Mouse (Mus musculus): Measurements from ENCODE around the gene Fcna. TPM values are rescaled to one million over a fixed set of nuclear protein-coding genes. Genes with fewer than 3 reads are reported as not detected.

Fcna gene
- polyA plus RNA-seq, 1 experiment from 2014 or later, result 3.8 TPM

DNA sequence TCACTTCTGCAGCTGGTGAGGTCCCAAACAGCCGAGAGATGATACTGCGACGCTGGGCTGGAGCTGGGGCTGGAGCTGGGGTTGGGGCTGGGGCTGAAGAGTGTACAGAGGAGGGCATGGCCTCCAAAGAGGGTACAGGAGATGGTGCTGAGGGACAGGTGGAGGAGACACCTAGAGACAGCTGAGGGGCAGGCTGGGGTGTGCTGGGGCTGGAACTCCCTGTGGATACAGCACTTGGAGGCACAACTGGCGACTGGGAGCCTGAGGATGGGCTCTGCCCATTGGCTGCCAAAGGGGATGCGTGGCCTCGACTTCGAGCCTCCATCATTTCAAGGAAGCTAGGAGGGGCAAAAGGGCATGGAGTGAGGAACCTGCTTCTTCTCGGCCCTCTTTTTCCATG lies 40.5 kb downstream of the Fcna start:
- no peak overlapping the region for H3K9ac ChIP-seq (ENCODE audit: low read length)
- H3K9me3 ChIP-seq (ENCODE audit: control insufficient read depth, low read length), result no peaks in the 10 kb centered on the region
- peaks cover 16% of the 10 kb centered on the region for H3K36me3 ChIP-seq (ENCODE audit: control insufficient read depth, insufficient read depth, low read length)
- WGBS, result 94% methylated on average over 8 of the region's 8 CpGs
- no peak overlapping the region for H3K4me2 ChIP-seq (replicated peaks; ENCODE audit: low read depth)
- TF ChIP-seq EP300 (optimal IDR thresholded peaks at IDR 0.05) (no peak), CTCF (IDR thresholded peaks at IDR 0.05; ENCODE audit: low read depth) (no peak)
- H3K4me3 ChIP-seq (ENCODE audit: low read depth, low read length), result no peak overlapping the region
- no peak overlapping the region for H3K27ac ChIP-seq (replicated peaks)
- H3K4me1 ChIP-seq (replicated peaks; ENCODE audit: control insufficient read depth, insufficient read depth), result no peaks in the 10 kb centered on the region
- H3K27me3 ChIP-seq (ENCODE audit: control insufficient read depth, insufficient read depth, low read length), result no peaks in the 10 kb centered on the region
- ATAC-seq (ENCODE audit: low FRiP score, low TSS enrichment) (no peak), DNase-seq (ENCODE audit: low spot score) (no peak)

DNA sequence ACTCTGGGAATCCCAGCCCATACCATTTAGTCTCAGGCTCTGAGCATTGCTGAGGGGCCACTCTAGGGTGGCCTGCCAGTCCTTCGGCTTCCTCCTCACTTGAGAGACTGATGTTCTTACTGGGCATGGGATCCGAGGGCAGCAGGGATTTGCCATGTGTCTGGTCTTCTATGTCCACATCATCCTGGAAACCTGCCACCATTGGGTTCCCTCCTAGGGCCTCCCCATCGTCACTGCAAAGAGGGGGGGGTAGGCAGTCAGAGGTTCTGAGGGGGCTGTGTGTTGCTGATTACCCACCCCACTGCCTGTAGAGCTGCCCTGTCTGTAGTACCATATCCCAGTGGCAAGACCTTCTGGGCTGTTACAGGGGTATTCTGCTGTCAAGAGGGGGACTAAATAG lies 42.2 kb downstream of the Fcna start:
- Histone ChIP-seq H3K27ac (replicated peaks) (no peak overlapping the region), H3K36me3 (ENCODE audit: control insufficient read depth, insufficient read depth, low read length) (peaks cover 10% of the 10 kb centered on the region), H3K9ac (ENCODE audit: low read length) (no peak overlapping the region), H3K9me3 (ENCODE audit: control insufficient read depth, low read length) (no peaks in the 10 kb centered on the region), H3K27me3 (ENCODE audit: control insufficient read depth, insufficient read depth, low read length) (no peaks in the 10 kb centered on the region), H3K4me2 (replicated peaks; ENCODE audit: low read depth) (no peak overlapping the region), H3K4me1 (replicated peaks; ENCODE audit: control insufficient read depth, insufficient read depth) (0 out of 2 replicates have a peak, but pooled peaks cover 5% of the 10 kb centered on the region), H3K4me3 (ENCODE audit: low read depth, low read length) (no peak overlapping the region)
- 79% methylated on average over 3 of the region's 3 CpGs for WGBS
- no peak for DNase-seq (ENCODE audit: low spot score)
- TF ChIP-seq EP300 (optimal IDR thresholded peaks at IDR 0.05) (no peak), CTCF (IDR thresholded peaks at IDR 0.05; ENCODE audit: low read depth) (no peak)
- no peak for ATAC-seq (ENCODE audit: low FRiP score, low TSS enrichment)

DNA sequence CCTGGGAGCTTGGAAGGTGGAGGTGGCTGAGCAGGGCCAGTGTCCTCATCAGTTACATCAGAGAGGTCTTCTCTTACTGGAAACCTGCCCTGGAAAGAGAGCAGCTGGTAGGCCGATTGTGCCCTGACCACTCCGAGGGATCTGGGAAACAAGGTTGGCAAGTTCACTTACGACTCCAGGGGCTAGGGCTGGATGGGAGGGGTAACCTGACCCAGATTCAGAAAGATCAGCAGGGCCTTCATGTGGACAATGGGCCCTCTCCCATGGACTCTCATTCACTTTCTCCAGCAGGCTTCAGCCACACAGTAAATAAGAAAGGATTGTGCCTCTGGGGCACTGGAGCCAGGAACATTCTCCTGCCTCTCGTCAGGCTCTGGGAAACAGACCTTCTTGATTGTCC lies 43.0 kb downstream of the Fcna start:
- H3K4me3 ChIP-seq (ENCODE audit: low read depth, low read length), result no peak overlapping the region
- no peak overlapping the region for H3K4me2 ChIP-seq (replicated peaks; ENCODE audit: low read depth)
- H3K4me1 ChIP-seq (replicated peaks; ENCODE audit: control insufficient read depth, insufficient read depth), result peaks cover 5% of the 10 kb centered on the region; the same call in 1 of the 2 replicates
- WGBS, result 73% methylated on average over 4 of the region's 4 CpGs
- no peak overlapping the region for H3K9ac ChIP-seq (ENCODE audit: low read length)
- H3K27ac ChIP-seq (replicated peaks), result no peak overlapping the region
- H3K27me3 ChIP-seq (ENCODE audit: control insufficient read depth, insufficient read depth, low read length), result peaks cover 2% of the 10 kb centered on the region
- peaks cover 7% of the 10 kb centered on the region for H3K36me3 ChIP-seq (ENCODE audit: control insufficient read depth, insufficient read depth, low read length)
- DNase-seq (ENCODE audit: low spot score), result no peak
- ATAC-seq (ENCODE audit: low FRiP score, low TSS enrichment), result no peak
- TF ChIP-seq EP300 (optimal IDR thresholded peaks at IDR 0.05), result no peak
- TF ChIP-seq CTCF (IDR thresholded peaks at IDR 0.05; ENCODE audit: low read depth), result no peak
- H3K9me3 ChIP-seq (ENCODE audit: control insufficient read depth, low read length), result no peaks in the 10 kb centered on the region

DNA sequence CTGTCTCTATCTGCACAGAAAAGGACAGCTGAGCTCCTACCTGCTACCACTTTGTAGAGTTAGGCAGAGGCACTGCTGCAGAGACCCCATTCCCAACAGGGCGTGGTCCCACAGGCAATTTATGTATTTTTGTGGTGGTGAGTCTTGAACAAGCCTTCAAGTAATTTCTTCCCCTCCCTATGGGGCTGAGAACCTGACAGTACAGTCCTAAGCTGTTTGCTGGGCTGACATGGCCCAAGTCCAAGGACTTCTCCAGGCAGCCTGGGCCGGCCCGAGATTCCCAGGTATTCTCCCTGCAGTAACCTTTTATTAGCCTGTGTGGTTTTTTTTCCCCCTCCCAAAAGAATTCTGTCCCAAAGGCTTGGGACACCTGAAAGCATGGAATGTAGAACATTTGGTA lies 43.7 kb downstream of the Fcna start:
- peaks cover 9% of the 10 kb centered on the region for H3K27me3 ChIP-seq (ENCODE audit: control insufficient read depth, insufficient read depth, low read length)
- TF ChIP-seq CTCF (IDR thresholded peaks at IDR 0.05; ENCODE audit: low read depth) (no peak), EP300 (optimal IDR thresholded peaks at IDR 0.05) (no peak)
- ATAC-seq (ENCODE audit: low FRiP score, low TSS enrichment) (no peak), DNase-seq (ENCODE audit: low spot score) (no peak)
- H3K36me3 ChIP-seq (ENCODE audit: control insufficient read depth, insufficient read depth, low read length), result peaks cover 7% of the 10 kb centered on the region
- H3K4me2 ChIP-seq (replicated peaks; ENCODE audit: low read depth), result no peak overlapping the region
- H3K4me1 ChIP-seq (replicated peaks; ENCODE audit: control insufficient read depth, insufficient read depth), result peaks cover 8% of the 10 kb centered on the region; the same call in 1 of the 2 replicates
- no peak overlapping the region for H3K9ac ChIP-seq (ENCODE audit: low read length)
- no peaks in the 10 kb centered on the region for H3K9me3 ChIP-seq (ENCODE audit: control insufficient read depth, low read length)
- 82% methylated on average over 3 of the region's 3 CpGs for WGBS
- no peak overlapping the region for H3K4me3 ChIP-seq (ENCODE audit: low read depth, low read length)
- no peak overlapping the region for H3K27ac ChIP-seq (replicated peaks)

DNA sequence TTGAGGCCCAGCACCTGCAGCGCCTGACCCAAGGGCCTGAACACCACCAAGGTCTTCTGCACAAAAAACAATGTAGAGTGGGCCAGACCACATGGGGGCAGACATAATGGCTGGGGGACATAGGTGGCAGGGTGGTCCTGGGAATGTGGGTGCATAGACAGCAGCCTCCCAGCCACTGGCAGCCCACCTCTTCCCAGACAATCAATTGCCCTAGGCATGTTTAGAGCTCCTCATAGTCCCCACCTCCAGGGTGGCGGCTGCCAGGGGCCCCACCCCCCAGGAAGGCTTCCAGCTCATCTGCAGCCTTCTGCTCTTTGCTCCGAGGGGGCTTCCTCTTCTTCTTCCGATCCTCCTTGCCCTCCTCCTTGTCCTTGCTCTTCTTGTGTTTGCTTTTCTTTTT lies 44.3 kb downstream of the Fcna start:
- Histone ChIP-seq H3K4me1 (replicated peaks; ENCODE audit: control insufficient read depth, insufficient read depth) (peaks cover 8% of the 10 kb centered on the region; the same call in 1 of the 2 replicates), H3K4me2 (replicated peaks; ENCODE audit: low read depth) (no peak overlapping the region), H3K27me3 (ENCODE audit: control insufficient read depth, insufficient read depth, low read length) (peaks cover 15% of the 10 kb centered on the region), H3K27ac (replicated peaks) (no peak overlapping the region), H3K4me3 (ENCODE audit: low read depth, low read length) (no peak overlapping the region), H3K36me3 (ENCODE audit: control insufficient read depth, insufficient read depth, low read length) (peaks cover 7% of the 10 kb centered on the region), H3K9ac (ENCODE audit: low read length) (no peak overlapping the region), H3K9me3 (ENCODE audit: control insufficient read depth, low read length) (no peaks in the 10 kb centered on the region)
- no peak for ATAC-seq (ENCODE audit: low FRiP score, low TSS enrichment)
- TF ChIP-seq CTCF (IDR thresholded peaks at IDR 0.05; ENCODE audit: low read depth) (no peak), EP300 (optimal IDR thresholded peaks at IDR 0.05) (no peak)
- no peak for DNase-seq (ENCODE audit: low spot score)
- WGBS, result 44% methylated on average over 3 of the region's 4 CpGs

DNA sequence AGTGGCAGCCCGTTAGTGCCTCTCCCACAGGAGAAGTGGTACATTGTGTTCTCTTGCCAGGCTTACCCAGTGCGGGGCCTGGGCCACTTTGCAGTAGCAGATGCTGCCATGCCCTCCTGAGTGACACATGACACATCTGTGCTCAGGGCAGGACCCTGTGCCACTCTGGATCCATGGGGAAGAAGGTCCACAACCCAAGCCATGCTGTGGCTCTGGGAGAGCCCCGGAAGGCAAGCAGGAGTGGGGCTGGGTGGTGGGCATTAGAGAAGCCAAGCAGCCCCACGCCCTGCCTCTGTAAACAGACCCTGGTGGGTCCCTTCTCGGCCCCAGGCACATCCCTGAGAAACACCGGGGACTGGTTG lies 44.7 kb downstream of the Fcna start:
- no peaks in the 10 kb centered on the region for H3K9me3 ChIP-seq (ENCODE audit: control insufficient read depth, low read length)
- no peak overlapping the region for H3K9ac ChIP-seq (ENCODE audit: low read length)
- peaks cover 7% of the 10 kb centered on the region for H3K36me3 ChIP-seq (ENCODE audit: control insufficient read depth, insufficient read depth, low read length)
- H3K4me1 ChIP-seq (replicated peaks; ENCODE audit: control insufficient read depth, insufficient read depth), result peaks cover 8% of the 10 kb centered on the region; the same call in 1 of the 2 replicates
- H3K4me2 ChIP-seq (replicated peaks; ENCODE audit: low read depth), result no peak overlapping the region
- DNase-seq (ENCODE audit: low spot score) (no peak), ATAC-seq (ENCODE audit: low FRiP score, low TSS enrichment) (no peak)
- H3K27ac ChIP-seq (replicated peaks), result no peak overlapping the region
- WGBS, result 67% methylated on average over 6 of the region's 6 CpGs
- no peak overlapping the region for H3K4me3 ChIP-seq (ENCODE audit: low read depth, low read length)
- TF ChIP-seq EP300 (optimal IDR thresholded peaks at IDR 0.05) (no peak), CTCF (IDR thresholded peaks at IDR 0.05; ENCODE audit: low read depth) (no peak)
- H3K27me3 ChIP-seq (ENCODE audit: control insufficient read depth, insufficient read depth, low read length), result peaks cover 15% of the 10 kb centered on the region
